Mouse (Mus musculus) erythroblast, adult 5-6 weeks (primary cell): ENCODE data around the gene Gstp2. TPM values are rescaled to one million over a fixed set of nuclear protein-coding genes. Genes with fewer than 3 reads are reported as not detected.
A peak's percentile ranks its signal among the peaks of the same experiment; 100 is the strongest.

ENCODE experiments used
- ATAC-seq: replicated peaks from 2 replicates; pipeline ENCODE4 v1.8.0; 2016; ENCODE audit warnings: moderate number of reproducible peaks, mild to moderate bottlenecking, moderate TSS enrichment, inconsistent platforms; ENCODE audit not compliant: poor library complexity, low FRiP score, severe bottlenecking
- total RNA-seq, 2 experiments: library from RNA; stranded (forward) in 1 of 2; stranded (reverse) in 1 of 2; fragments of 150-400 nt in 1 of 2; fragments of 200-764, 138-1000 nt in 1 of 2; gene quantifications; 2 replicates each; pipeline versions ENCODE4 v1.2.3 to v1.2.4; 2015 to 2017; ENCODE audit warnings: low replicate concordance in 2 of 2

The Gstp2 gene
- total RNA-seq (2015; ENCODE audit: low replicate concordance) (not detected in 2 replicates), total RNA-seq (2017; ENCODE audit: low replicate concordance) (1.4 and 2.1 TPM in 2 replicates)

GRCm38 (mm10) chr19:4045966-4046865, at the start of gene Gstp2:
TSS of gene Gstp2 (minus strand) at chr19:4046023.
- ATAC-seq: peak; percentile 89

- ATAC-seq: no peak
Measured at GRCm38 (mm10) chr19:4094774-4095303, 49.0 kb upstream of the Gstp2 start.

GRCm38 (mm10) chr19:4094348-4094747, 48.5 kb upstream of the Gstp2 start:
- ATAC-seq: no peak

GRCm38 (mm10) chr19:4093772-4094171, 47.9 kb upstream of the Gstp2 start:
- no peak for ATAC-seq

- ATAC-seq: no peak
Measured at GRCm38 (mm10) chr19:4092750-4093149, 46.9 kb upstream of the Gstp2 start.

- no peak for ATAC-seq
Measured at GRCm38 (mm10) chr19:4091383-4091782, 45.6 kb upstream of the Gstp2 start.

- no peak for ATAC-seq
Measured at GRCm38 (mm10) chr19:4090446-4090845, 44.6 kb upstream of the Gstp2 start.

- ATAC-seq: no peak
Measured at GRCm38 (mm10) chr19:4089128-4089527, 43.3 kb upstream of the Gstp2 start.

GRCm38 (mm10) chr19:4088146-4088545, 42.3 kb upstream of the Gstp2 start:
- ATAC-seq: no peak

- no peak for ATAC-seq
Measured at GRCm38 (mm10) chr19:4087090-4087489, 41.3 kb upstream of the Gstp2 start.

GRCm38 (mm10) chr19:4086156-4086555, 40.3 kb upstream of the Gstp2 start:
- ATAC-seq: no peak

- no peak for ATAC-seq
Measured at GRCm38 (mm10) chr19:4084984-4085383, 39.2 kb upstream of the Gstp2 start.

- ATAC-seq: no peak
Measured at GRCm38 (mm10) chr19:4083826-4084225, 38.0 kb upstream of the Gstp2 start.

GRCm38 (mm10) chr19:4083316-4083715, 37.5 kb upstream of the Gstp2 start:
- ATAC-seq: no peak

- ATAC-seq: no peak
Measured at GRCm38 (mm10) chr19:4082219-4082965, 36.6 kb upstream of the Gstp2 start.

- ATAC-seq: no peak
Measured at GRCm38 (mm10) chr19:4081394-4081793, 35.6 kb upstream of the Gstp2 start, which contains the start of gene Cabp2. TSS of gene Cabp2 (plus strand) at chr19:4081578.

GRCm38 (mm10) chr19:4080511-4081009, 34.7 kb upstream of the Gstp2 start:
- ATAC-seq: peak; percentile 82

GRCm38 (mm10) chr19:4079594-4079993, 33.8 kb upstream of the Gstp2 start:
- peak; percentile 66 for ATAC-seq

GRCm38 (mm10) chr19:4075531-4075930, 29.7 kb upstream of the Gstp2 start:
- no peak for ATAC-seq

GRCm38 (mm10) chr19:4072706-4073424, 27.0 kb upstream of the Gstp2 start:
- no peak for ATAC-seq
